Mouse (Mus musculus) hindbrain, embryonic 11.5 days (tissue): ENCODE results near the gene Vmn1r188. TPM values are rescaled to one million over a fixed set of nuclear protein-coding genes. Genes with fewer than 3 reads are reported as not detected.
"Not testable (repeated sequence)": the region's sequence is repeated elsewhere in the genome, so short reads cannot be mapped to it uniquely, and the experiment has no call there.

Source experiments
- ATAC-seq: fragments of 200-750 bp; cut with Nextera tagmentation; 2 replicates; pipeline ENCODE4 v1.8.0; 2017; ENCODE audit warnings: mild to moderate bottlenecking, moderate TSS enrichment, moderate library complexity; ENCODE audit not compliant: low FRiP score
- DNase-seq: peaks from one replicate; pipeline ENCODE4 v3.0.0-alpha.2; 2015; ENCODE audit warnings: low spot score
- H3K27ac ChIP-seq: fragments of 300-500 bp; sonication (generic); 2 replicates; pipeline ENCODE4 v1.5.1; 2014; ENCODE audit warnings: mild to moderate bottlenecking, low read depth, low read length
- H3K27me3 ChIP-seq: fragments of 300-500 bp; sonication (generic); 2 replicates; pipeline ENCODE4 v1.6.1; 2014; ENCODE audit warnings: mild to moderate bottlenecking, low read length, moderate library complexity, mixed read lengths; ENCODE audit not compliant: control insufficient read depth, insufficient read depth
- H3K36me3 ChIP-seq: fragments of 300-500 bp; sonication (generic); 2 replicates; pipeline ENCODE4 v1.6.1; 2014; ENCODE audit warnings: mild to moderate bottlenecking, low read length, moderate library complexity, mixed read lengths; ENCODE audit not compliant: control insufficient read depth, insufficient read depth
- H3K4me1 ChIP-seq: fragments of 300-500 bp; sonication (generic); replicated peaks from 2 replicates; pipeline ENCODE4 v1.6.1; 2014; ENCODE audit warnings: low read length, mixed read lengths; ENCODE audit not compliant: control insufficient read depth, insufficient read depth
- H3K4me2 ChIP-seq: fragments of 300-500 bp; sonication (generic); replicated peaks from 2 replicates; pipeline ENCODE4 v1.6.1; 2014; ENCODE audit warnings: mild to moderate bottlenecking, low read depth, low read length
- H3K4me3 ChIP-seq: fragments of 300-500 bp; sonication (generic); 2 replicates; pipeline ENCODE4 v1.5.1; 2014; ENCODE audit warnings: low read depth, low read length
- H3K9ac ChIP-seq: fragments of 300-500 bp; sonication (generic); 2 replicates; pipeline ENCODE4 v1.6.1; 2014; ENCODE audit warnings: low read depth, low read length
- H3K9me3 ChIP-seq: fragments of 300-500 bp; sonication (generic); 2 replicates; pipeline ENCODE4 v1.6.1; 2016; ENCODE audit warnings: low read length; ENCODE audit not compliant: control insufficient read depth
- WGBS: fragments of 180-500 bp; shearing (Covaris S2); extraction: QIAGEN DNeasy Blood & Tissue Kit; methylation state at CpG from one replicate; pipeline ENCODE4 v1.1.7; 2014; 5-methylcytosine and 5-hydroxymethylcytosine counted together
- polyA plus RNA-seq: library from polyadenylated mRNA; unstranded; fragments of >200 nt; fragmentation: Nextera tagmentation; extraction: Ambion mirVana; gene quantifications from 2 replicates; pipeline ENCODE4 v1.2.1, GENCODE M21; 2014

The Vmn1r188 gene
- polyA plus RNA-seq = not detected in 2 replicates

GRCm38 (mm10) chr13:22084140-22084539 lies at the start of gene Vmn1r188:
Gene Vmn1r188, plus strand, starts transcription at chr13:22084440.
- not testable (repeated sequence) for H3K4me3 ChIP-seq, DNase-seq, ATAC-seq, H3K27me3 ChIP-seq, H3K9me3 ChIP-seq, H3K9ac ChIP-seq, H3K27ac ChIP-seq, H3K4me2 ChIP-seq, H3K36me3 ChIP-seq, H3K4me1 ChIP-seq
- WGBS = 81% methylated on average over 1 of the region's 1 CpGs

GRCm38 (mm10) chr13:22034443-22035266 lies 49.6 kb upstream of the Vmn1r188 start:
- DNase-seq = peak; percentile 57
- Histone ChIP-seq H3K4me1 (0 out of 2 replicates have a peak, but pooled peaks cover 2% of the 10 kb centered on the region), H3K9me3 (no peaks in the 10 kb centered on the region), H3K36me3 (no peaks in the 10 kb centered on the region), H3K4me2 (peak overlapping the region; percentile 41), H3K9ac (peak overlapping the region; percentile 49), H3K27ac (peak overlapping the region; percentile 66), H3K27me3 (no peaks in the 10 kb centered on the region), H3K4me3 (peak overlapping the region; percentile 31)
- ATAC-seq = no peak; the same call in 1 of the 2 replicates
- 1% methylated on average over 13 of the region's 14 CpGs for WGBS

GRCm38 (mm10) chr13:22035267-22036148 lies 48.7 kb upstream of the Vmn1r188 start, which contains the start of the genes Hist1h2ah and Hist1h2bk:
Gene Hist1h2ah, minus strand, starts transcription at chr13:22035568.
Gene Hist1h2bk, plus strand, starts transcription at chr13:22035870.
- not testable (repeated sequence) for H3K9me3 ChIP-seq, H3K4me1 ChIP-seq, H3K36me3 ChIP-seq, H3K27me3 ChIP-seq
- 0% methylated on average over 23 of the region's 69 CpGs for WGBS
- peak within 1 kb of the TSS; percentile 59 for H3K9ac ChIP-seq
- peak within 1 kb of the TSS; percentile 38 for H3K4me3 ChIP-seq
- DNase-seq = peak; percentile 87
- H3K4me2 ChIP-seq = peak within 1 kb of the TSS; percentile 60
- ATAC-seq = peak; percentile 99
- peak within 1 kb of the TSS; percentile 88 for H3K27ac ChIP-seq

GRCm38 (mm10) chr13:22036149-22036956 lies 47.9 kb upstream of the Vmn1r188 start:
- H3K27ac ChIP-seq = peak overlapping the region; percentile 88
- no peaks in the 10 kb centered on the region for H3K36me3 ChIP-seq
- DNase-seq = peak; percentile 60
- no peaks in the 10 kb centered on the region for H3K27me3 ChIP-seq
- peak overlapping the region; percentile 59 for H3K9ac ChIP-seq
- peak; percentile 22; the same call in 1 of the 2 replicates for ATAC-seq
- H3K4me3 ChIP-seq = peak overlapping the region; percentile 38
- H3K4me1 ChIP-seq = 0 out of 2 replicates have a peak, but pooled peaks cover 2% of the 10 kb centered on the region
- 3% methylated on average over 16 of the region's 23 CpGs for WGBS
- no peaks in the 10 kb centered on the region for H3K9me3 ChIP-seq
- H3K4me2 ChIP-seq = peak overlapping the region; percentile 60

GRCm38 (mm10) chr13:22036986-22037385 lies 47.3 kb upstream of the Vmn1r188 start:
- ATAC-seq (no peak), DNase-seq (no peak)
- 64% methylated on average over 3 of the region's 3 CpGs for WGBS
- Histone ChIP-seq H3K4me1 (0 out of 2 replicates have a peak, but pooled peaks cover 2% of the 10 kb centered on the region), H3K9ac (peak overlapping the region; percentile 59), H3K4me2 (peak overlapping the region; percentile 60), H3K27ac (peak overlapping the region; percentile 88), H3K4me3 (peak overlapping the region; percentile 38; the same call in 1 of the 2 replicates), H3K27me3 (no peaks in the 10 kb centered on the region), H3K36me3 (no peaks in the 10 kb centered on the region), H3K9me3 (no peaks in the 10 kb centered on the region)

- Histone ChIP-seq H3K27me3 (no peaks in the 10 kb centered on the region), H3K4me1 (0 out of 2 replicates have a peak, but pooled peaks cover 2% of the 10 kb centered on the region), H3K36me3 (no peaks in the 10 kb centered on the region), H3K9ac (no peak overlapping the region), H3K27ac (no peak overlapping the region), H3K4me3 (no peak overlapping the region), H3K9me3 (no peaks in the 10 kb centered on the region), H3K4me2 (no peak overlapping the region)
- WGBS = 82% methylated on average over 2 of the region's 2 CpGs
- DNase-seq (no peak), ATAC-seq (no peak)
Measured at GRCm38 (mm10) chr13:22037415-22037814, 46.8 kb upstream of the Vmn1r188 start.

- H3K27me3 ChIP-seq = no peaks in the 10 kb centered on the region
- ATAC-seq = no peak
- 67% methylated on average over 5 of the region's 5 CpGs for WGBS
- DNase-seq = no peak
- H3K4me1 ChIP-seq = 0 out of 2 replicates have a peak, but pooled peaks cover 2% of the 10 kb centered on the region
- H3K9ac ChIP-seq = no peak overlapping the region
- no peak overlapping the region for H3K4me3 ChIP-seq
- H3K4me2 ChIP-seq = no peak overlapping the region
- H3K27ac ChIP-seq = peak overlapping the region; percentile 91; the same call in 1 of the 2 replicates
- no peaks in the 10 kb centered on the region for H3K36me3 ChIP-seq
- H3K9me3 ChIP-seq = no peaks in the 10 kb centered on the region
Measured at GRCm38 (mm10) chr13:22039364-22039763, 44.9 kb upstream of the Vmn1r188 start.
